Mouse (Mus musculus): ENCODE data around the gene Gfy. TPM values are rescaled to one million over a fixed set of nuclear protein-coding genes. Genes with fewer than 3 reads are reported as not detected.
A peak's percentile ranks its signal among the peaks of the same experiment; 100 is the strongest.

Gene Gfy
- polyA plus RNA-seq, 1 experiment from 2014 or later, result not detected

GRCm38 (mm10) chr7:45196176-45196535 lies 16.8 kb upstream of the Gfy start:
- H3K36me3 ChIP-seq (ENCODE audit: insufficient read depth, low read length), result no peaks in the 10 kb centered on the region
- no peak overlapping the region for H3K9ac ChIP-seq (replicated peaks; ENCODE audit: low read depth)

GRCm38 (mm10) chr7:45195341-45196175 lies 16.2 kb upstream of the Gfy start:
- no peak overlapping the region for H3K4me2 ChIP-seq (replicated peaks; ENCODE audit: low read depth, low read length)
- ATAC-seq (no peak), DNase-seq (ENCODE audit: low spot score) (no peak)
- H3K4me3 ChIP-seq (ENCODE audit: low read depth, low read length), result no peak overlapping the region
- no peak overlapping the region for H3K27ac ChIP-seq (ENCODE audit: low read length)
- H3K9me3 ChIP-seq (ENCODE audit: low read length), result no peaks in the 10 kb centered on the region
- H3K4me1 ChIP-seq (ENCODE audit: insufficient read depth, low read depth, low read length), result no peaks in the 10 kb centered on the region
- H3K27me3 ChIP-seq (replicated peaks; ENCODE audit: insufficient read depth, low read length), result no peaks in the 10 kb centered on the region; the same call in 1 of the 2 replicates
- H3K9ac ChIP-seq (replicated peaks; ENCODE audit: low read depth), result no peak overlapping the region
- TF ChIP-seq CTCF (IDR thresholded peaks at IDR 0.05), result no peak
- no peaks in the 10 kb centered on the region for H3K36me3 ChIP-seq (ENCODE audit: insufficient read depth, low read length)
- WGBS, result 51% methylated on average over 13 of the region's 13 CpGs

More at GRCm38 (mm10) chr7:45196176-45196535, 16.8 kb upstream of the Gfy start:
- no peaks in the 10 kb centered on the region for H3K4me1 ChIP-seq (ENCODE audit: insufficient read depth, low read depth, low read length)
- WGBS, result 78% methylated on average over 4 of the region's 4 CpGs
- ATAC-seq (no peak), DNase-seq (ENCODE audit: low spot score) (no peak)
- no peak overlapping the region for H3K27ac ChIP-seq (ENCODE audit: low read length)
- TF ChIP-seq CTCF (IDR thresholded peaks at IDR 0.05) (no peak), EP300 (IDR thresholded peaks at IDR 0.05) (no peak)
- no peaks in the 10 kb centered on the region for H3K9me3 ChIP-seq (ENCODE audit: low read length)
- H3K4me3 ChIP-seq (ENCODE audit: low read depth, low read length), result no peak overlapping the region
- H3K4me2 ChIP-seq (replicated peaks; ENCODE audit: low read depth, low read length), result no peak overlapping the region
- no peaks in the 10 kb centered on the region; the same call in 1 of the 2 replicates for H3K27me3 ChIP-seq (replicated peaks; ENCODE audit: insufficient read depth, low read length)

- Histone ChIP-seq H3K4me1 (ENCODE audit: insufficient read depth, low read depth, low read length) (no peaks in the 10 kb centered on the region), H3K27me3 (replicated peaks; ENCODE audit: insufficient read depth, low read length) (no peaks in the 10 kb centered on the region; the same call in 1 of the 2 replicates), H3K9me3 (ENCODE audit: low read length) (no peaks in the 10 kb centered on the region), H3K27ac (ENCODE audit: low read length) (no peak overlapping the region), H3K4me2 (replicated peaks; ENCODE audit: low read depth, low read length) (no peak overlapping the region), H3K9ac (replicated peaks; ENCODE audit: low read depth) (no peak overlapping the region), H3K36me3 (ENCODE audit: insufficient read depth, low read length) (no peaks in the 10 kb centered on the region), H3K4me3 (ENCODE audit: low read depth, low read length) (no peak overlapping the region)
- 62% methylated on average over 17 of the region's 17 CpGs for WGBS
- TF ChIP-seq EP300 (IDR thresholded peaks at IDR 0.05) (no peak), CTCF (IDR thresholded peaks at IDR 0.05) (no peak)
- DNase-seq (ENCODE audit: low spot score), result no peak
- peak; percentile 13; the same call in 1 of the 2 replicates for ATAC-seq
Measured at GRCm38 (mm10) chr7:45193871-45194785, 14.8 kb upstream of the Gfy start.

GRCm38 (mm10) chr7:45193406-45193805 lies 14.0 kb upstream of the Gfy start:
- Histone ChIP-seq H3K4me3 (ENCODE audit: low read depth, low read length) (no peak overlapping the region), H3K4me1 (ENCODE audit: insufficient read depth, low read depth, low read length) (no peaks in the 10 kb centered on the region), H3K9ac (replicated peaks; ENCODE audit: low read depth) (no peak overlapping the region), H3K4me2 (replicated peaks; ENCODE audit: low read depth, low read length) (no peak overlapping the region), H3K27ac (ENCODE audit: low read length) (no peak overlapping the region), H3K27me3 (replicated peaks; ENCODE audit: insufficient read depth, low read length) (no peaks in the 10 kb centered on the region; the same call in 1 of the 2 replicates), H3K9me3 (ENCODE audit: low read length) (no peaks in the 10 kb centered on the region), H3K36me3 (ENCODE audit: insufficient read depth, low read length) (no peaks in the 10 kb centered on the region)
- WGBS, result 51% methylated on average over 5 of the region's 5 CpGs
- ATAC-seq, result no peak
- DNase-seq (ENCODE audit: low spot score), result no peak
- no peak for TF ChIP-seq EP300 (IDR thresholded peaks at IDR 0.05)
- 0 out of 2 replicates have a peak, but pooled peaks have one; percentile 12 for TF ChIP-seq CTCF (IDR thresholded peaks at IDR 0.05)

GRCm38 (mm10) chr7:45192585-45193310 lies 13.4 kb upstream of the Gfy start:
- DNase-seq (ENCODE audit: low spot score), result no peak
- Histone ChIP-seq H3K9me3 (ENCODE audit: low read length) (no peaks in the 10 kb centered on the region), H3K4me1 (ENCODE audit: insufficient read depth, low read depth, low read length) (no peaks in the 10 kb centered on the region), H3K9ac (replicated peaks; ENCODE audit: low read depth) (no peak overlapping the region), H3K4me2 (replicated peaks; ENCODE audit: low read depth, low read length) (no peak overlapping the region), H3K27ac (ENCODE audit: low read length) (no peak overlapping the region), H3K27me3 (replicated peaks; ENCODE audit: insufficient read depth, low read length) (peaks cover 4% of the 10 kb centered on the region; the same call in 1 of the 2 replicates), H3K36me3 (ENCODE audit: insufficient read depth, low read length) (no peaks in the 10 kb centered on the region), H3K4me3 (ENCODE audit: low read depth, low read length) (no peak overlapping the region)
- ATAC-seq, result no peak
- 71% methylated on average over 7 of the region's 7 CpGs for WGBS
- TF ChIP-seq CTCF (IDR thresholded peaks at IDR 0.05) (no peak), EP300 (IDR thresholded peaks at IDR 0.05) (no peak)

All from lung, postnatal 0 days (tissue).